Mouse (Mus musculus): ENCODE results near the gene Gm20431. TPM values are rescaled to one million over a fixed set of nuclear protein-coding genes. Genes with fewer than 3 reads are reported as not detected.

Gm20431 gene
- polyA plus RNA-seq, 1 experiment, result 11.3 TPM

- Histone ChIP-seq H3K4me1 (ENCODE audit: control insufficient read depth, insufficient read depth, low read length) (no peaks in the 10 kb centered on the region), H3K4me3 (replicated peaks; ENCODE audit: extremely low read depth, low read depth, low read length) (no peak overlapping the region)
- 6% methylated on average over 8 of the region's 8 CpGs for WGBS
- DNase-seq, result peak; percentile 97
- peak; percentile 100 for TF ChIP-seq CTCF (IDR thresholded peaks at IDR 0.05; ENCODE audit: insufficient read depth, low read length)
- TF ChIP-seq POLR2A (IDR thresholded peaks at IDR 0.05; ENCODE audit: borderline replicate concordance, extremely low read depth, low read depth, low read length), result no peak
These were observed 23.8 kb upstream of the Gm20431 start for GRCm38 (mm10) chr2:167685137-167685536.

GRCm38 (mm10) chr2:167683721-167684120, 22.4 kb upstream of the Gm20431 start:
- H3K4me1 ChIP-seq (ENCODE audit: control insufficient read depth, insufficient read depth, low read length), result peaks cover 2% of the 10 kb centered on the region; the same call in 1 of the 2 replicates
- no peak overlapping the region for H3K4me3 ChIP-seq (replicated peaks; ENCODE audit: extremely low read depth, low read depth, low read length)
- WGBS, result 79% methylated on average over 3 of the region's 3 CpGs
- no peak for TF ChIP-seq CTCF (IDR thresholded peaks at IDR 0.05; ENCODE audit: insufficient read depth, low read length)
- no peak for TF ChIP-seq POLR2A (IDR thresholded peaks at IDR 0.05; ENCODE audit: borderline replicate concordance, extremely low read depth, low read depth, low read length)
- DNase-seq, result no peak

- 39% methylated on average over 5 of the region's 5 CpGs for WGBS
- Histone ChIP-seq H3K4me3 (replicated peaks; ENCODE audit: extremely low read depth, low read depth, low read length) (no peak overlapping the region), H3K4me1 (ENCODE audit: control insufficient read depth, insufficient read depth, low read length) (peaks cover 2% of the 10 kb centered on the region; the same call in 1 of the 2 replicates)
- DNase-seq, result peak; percentile 58
- TF ChIP-seq POLR2A (IDR thresholded peaks at IDR 0.05; ENCODE audit: borderline replicate concordance, extremely low read depth, low read depth, low read length) (no peak), CTCF (IDR thresholded peaks at IDR 0.05; ENCODE audit: insufficient read depth, low read length) (peak; percentile 63)
These were observed 19.4 kb upstream of the Gm20431 start for GRCm38 (mm10) chr2:167680657-167681056.

- TF ChIP-seq CTCF (IDR thresholded peaks at IDR 0.05; ENCODE audit: insufficient read depth, low read length) (peak; percentile 93), POLR2A (IDR thresholded peaks at IDR 0.05; ENCODE audit: borderline replicate concordance, extremely low read depth, low read depth, low read length) (no peak)
- no peak overlapping the region for H3K4me3 ChIP-seq (replicated peaks; ENCODE audit: extremely low read depth, low read depth, low read length)
- peaks cover 2% of the 10 kb centered on the region; the same call in 1 of the 2 replicates for H3K4me1 ChIP-seq (ENCODE audit: control insufficient read depth, insufficient read depth, low read length)
- under 1% methylated on average over 13 of the region's 13 CpGs for WGBS
- peak; percentile 82 for DNase-seq
These were observed 18.7 kb upstream of the Gm20431 start for GRCm38 (mm10) chr2:167679902-167680430.

- Histone ChIP-seq H3K4me1 (ENCODE audit: control insufficient read depth, insufficient read depth, low read length) (peaks cover 2% of the 10 kb centered on the region; the same call in 1 of the 2 replicates), H3K4me3 (replicated peaks; ENCODE audit: extremely low read depth, low read depth, low read length) (no peak overlapping the region)
- TF ChIP-seq CTCF (IDR thresholded peaks at IDR 0.05; ENCODE audit: insufficient read depth, low read length), result peak; percentile 43
- no peak for TF ChIP-seq POLR2A (IDR thresholded peaks at IDR 0.05; ENCODE audit: borderline replicate concordance, extremely low read depth, low read depth, low read length)
- DNase-seq, result no peak
- 56% methylated on average over 5 of the region's 5 CpGs for WGBS
These were observed 17.3 kb upstream of the Gm20431 start for GRCm38 (mm10) chr2:167678600-167678999.

GRCm38 (mm10) chr2:167675120-167675909, 14.0 kb upstream of the Gm20431 start:
- Histone ChIP-seq H3K4me3 (replicated peaks; ENCODE audit: extremely low read depth, low read depth, low read length) (no peak overlapping the region), H3K4me1 (ENCODE audit: control insufficient read depth, insufficient read depth, low read length) (peaks cover 2% of the 10 kb centered on the region)
- WGBS, result 41% methylated on average over 14 of the region's 14 CpGs
- peak; percentile 48 for DNase-seq
- TF ChIP-seq POLR2A (IDR thresholded peaks at IDR 0.05; ENCODE audit: borderline replicate concordance, extremely low read depth, low read depth, low read length) (no peak), CTCF (IDR thresholded peaks at IDR 0.05; ENCODE audit: insufficient read depth, low read length) (peak; percentile 78)

GRCm38 (mm10) chr2:167672212-167672685, 11.0 kb upstream of the Gm20431 start:
- 34% methylated on average over 13 of the region's 13 CpGs for WGBS
- no peak overlapping the region for H3K4me3 ChIP-seq (replicated peaks; ENCODE audit: extremely low read depth, low read depth, low read length)
- TF ChIP-seq CTCF (IDR thresholded peaks at IDR 0.05; ENCODE audit: insufficient read depth, low read length) (no peak), POLR2A (IDR thresholded peaks at IDR 0.05; ENCODE audit: borderline replicate concordance, extremely low read depth, low read depth, low read length) (no peak)
- no peak for DNase-seq
- H3K4me1 ChIP-seq (ENCODE audit: control insufficient read depth, insufficient read depth, low read length), result no peaks in the 10 kb centered on the region; the same call in 1 of the 2 replicates

GRCm38 (mm10) chr2:167671101-167671633, 9.9 kb upstream of the Gm20431 start:
- 49% methylated on average over 5 of the region's 5 CpGs for WGBS
- Histone ChIP-seq H3K4me1 (ENCODE audit: control insufficient read depth, insufficient read depth, low read length) (no peaks in the 10 kb centered on the region; the same call in 1 of the 2 replicates), H3K4me3 (replicated peaks; ENCODE audit: extremely low read depth, low read depth, low read length) (no peak overlapping the region)
- no peak for TF ChIP-seq CTCF (IDR thresholded peaks at IDR 0.05; ENCODE audit: insufficient read depth, low read length)
- no peak for TF ChIP-seq POLR2A (IDR thresholded peaks at IDR 0.05; ENCODE audit: borderline replicate concordance, extremely low read depth, low read depth, low read length)
- DNase-seq, result no peak

GRCm38 (mm10) chr2:167669398-167669797, 8.1 kb upstream of the Gm20431 start:
- TF ChIP-seq CTCF (IDR thresholded peaks at IDR 0.05; ENCODE audit: insufficient read depth, low read length) (no peak), POLR2A (IDR thresholded peaks at IDR 0.05; ENCODE audit: borderline replicate concordance, extremely low read depth, low read depth, low read length) (no peak)
- WGBS, result 69% methylated on average over 4 of the region's 4 CpGs
- no peaks in the 10 kb centered on the region; the same call in 1 of the 2 replicates for H3K4me1 ChIP-seq (ENCODE audit: control insufficient read depth, insufficient read depth, low read length)
- no peak overlapping the region for H3K4me3 ChIP-seq (replicated peaks; ENCODE audit: extremely low read depth, low read depth, low read length)
- DNase-seq, result no peak

All from lung, adult 2 months (tissue).